Mouse (Mus musculus): ENCODE data around the gene Rimkla. TPM values are rescaled to one million over a fixed set of nuclear protein-coding genes. Genes with fewer than 3 reads are reported as not detected.

Rimkla gene
- total and polyA plus RNA-seq, 2 experiments from 2014 or later, result 23.1 to 39.8 TPM

GRCm38 (mm10) chr4:119462457-119462856 lies 30.0 kb downstream of the Rimkla start:
- H3K9ac ChIP-seq (replicated peaks; ENCODE audit: low read length), result no peak overlapping the region
- DNase-seq (ENCODE audit: low spot score) (no peak), ATAC-seq (no peak)
- peak overlapping the region; percentile 87 for H3K27ac ChIP-seq
- H3K9me3 ChIP-seq (ENCODE audit: low read length), result no peaks in the 10 kb centered on the region
- H3K4me1 ChIP-seq (ENCODE audit: insufficient read depth, low read length), result peaks cover 27% of the 10 kb centered on the region
- H3K4me3 ChIP-seq (ENCODE audit: low read length), result no peak overlapping the region
- H3K4me2 ChIP-seq (ENCODE audit: low read depth, low read length), result no peak overlapping the region
- no peaks in the 10 kb centered on the region for H3K36me3 ChIP-seq (ENCODE audit: insufficient read depth, low read length)
- no peaks in the 10 kb centered on the region for H3K27me3 ChIP-seq (ENCODE audit: insufficient read depth, low read length)
- no peak for TF ChIP-seq CTCF (IDR thresholded peaks at IDR 0.05; ENCODE audit: low read depth)
- WGBS, result 74% methylated on average over 3 of the region's 3 CpGs

GRCm38 (mm10) chr4:119460728-119461141 lies 31.7 kb downstream of the Rimkla start:
- 7% methylated on average over 8 of the region's 8 CpGs for WGBS
- H3K27ac ChIP-seq, result peak overlapping the region; percentile 74
- DNase-seq (ENCODE audit: low spot score) (peak; percentile 90), ATAC-seq (peak; percentile 84)
- no peaks in the 10 kb centered on the region for H3K27me3 ChIP-seq (ENCODE audit: insufficient read depth, low read length)
- peaks cover 27% of the 10 kb centered on the region for H3K4me1 ChIP-seq (ENCODE audit: insufficient read depth, low read length)
- H3K9ac ChIP-seq (replicated peaks; ENCODE audit: low read length), result no peak overlapping the region; the same call in 1 of the 2 replicates
- H3K4me2 ChIP-seq (ENCODE audit: low read depth, low read length), result 0 out of 2 replicates have a peak overlapping the region, but pooled peaks have one; percentile 7
- H3K9me3 ChIP-seq (ENCODE audit: low read length), result no peaks in the 10 kb centered on the region
- H3K4me3 ChIP-seq (ENCODE audit: low read length), result no peak overlapping the region
- H3K36me3 ChIP-seq (ENCODE audit: insufficient read depth, low read length), result no peaks in the 10 kb centered on the region
- TF ChIP-seq CTCF (IDR thresholded peaks at IDR 0.05; ENCODE audit: low read depth), result no peak

GRCm38 (mm10) chr4:119460296-119460695 lies 32.1 kb downstream of the Rimkla start:
- H3K9ac ChIP-seq (replicated peaks; ENCODE audit: low read length), result no peak overlapping the region

DNA sequence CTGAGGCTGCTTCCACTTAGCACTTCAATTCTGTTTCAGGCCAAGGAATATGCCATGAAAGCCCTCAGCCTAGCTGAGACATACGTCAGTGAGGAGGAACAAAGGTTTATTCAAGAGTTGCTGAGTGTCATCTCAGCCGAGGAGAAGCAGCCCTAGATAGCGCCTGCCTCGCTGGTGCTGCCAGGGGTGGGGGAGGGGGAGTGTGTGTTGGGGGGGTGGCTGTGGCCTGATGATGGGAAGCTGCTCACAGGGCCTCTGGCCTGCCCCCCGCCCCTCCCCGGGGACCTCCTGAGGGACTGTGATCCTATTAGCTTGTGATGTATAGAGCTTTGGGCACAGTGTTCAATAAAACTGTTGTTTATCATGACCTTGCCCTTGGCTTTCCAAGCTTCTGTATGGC lies 38.9 kb downstream of the Rimkla start:
- DNase-seq (ENCODE audit: low spot score), result peak; percentile 18
- H3K4me3 ChIP-seq (ENCODE audit: low read length), result no peak overlapping the region
- WGBS, result 15% methylated on average over 6 of the region's 6 CpGs
- no peaks in the 10 kb centered on the region for H3K27me3 ChIP-seq (ENCODE audit: insufficient read depth, low read length)
- H3K9me3 ChIP-seq (ENCODE audit: low read length), result no peaks in the 10 kb centered on the region
- H3K9ac ChIP-seq (replicated peaks; ENCODE audit: low read length), result no peak overlapping the region
- H3K4me2 ChIP-seq (ENCODE audit: low read depth, low read length), result no peak overlapping the region
- no peak for TF ChIP-seq CTCF (IDR thresholded peaks at IDR 0.05; ENCODE audit: low read depth)
- H3K4me1 ChIP-seq (ENCODE audit: insufficient read depth, low read length), result 0 out of 2 replicates have a peak, but pooled peaks cover 5% of the 10 kb centered on the region
- H3K36me3 ChIP-seq (ENCODE audit: insufficient read depth, low read length), result no peaks in the 10 kb centered on the region
- H3K27ac ChIP-seq, result peak overlapping the region; percentile 20; the same call in 1 of the 2 replicates
- ATAC-seq, result peak; percentile 65

More at GRCm38 (mm10) chr4:119460296-119460695, 32.1 kb downstream of the Rimkla start:
- H3K4me3 ChIP-seq (ENCODE audit: low read length), result no peak overlapping the region
- H3K9me3 ChIP-seq (ENCODE audit: low read length), result no peaks in the 10 kb centered on the region
- peak; percentile 75 for TF ChIP-seq CTCF (IDR thresholded peaks at IDR 0.05; ENCODE audit: low read depth)
- H3K27me3 ChIP-seq (ENCODE audit: insufficient read depth, low read length), result no peaks in the 10 kb centered on the region
- H3K4me2 ChIP-seq (ENCODE audit: low read depth, low read length), result 0 out of 2 replicates have a peak overlapping the region, but pooled peaks have one; percentile 7
- H3K36me3 ChIP-seq (ENCODE audit: insufficient read depth, low read length), result no peaks in the 10 kb centered on the region
- 48% methylated on average over 5 of the region's 5 CpGs for WGBS
- peak; percentile 4; the same call in 1 of the 2 replicates for ATAC-seq
- peaks cover 27% of the 10 kb centered on the region for H3K4me1 ChIP-seq (ENCODE audit: insufficient read depth, low read length)
- peak overlapping the region; percentile 74 for H3K27ac ChIP-seq
- peak; percentile 74 for DNase-seq (ENCODE audit: low spot score)

DNA sequence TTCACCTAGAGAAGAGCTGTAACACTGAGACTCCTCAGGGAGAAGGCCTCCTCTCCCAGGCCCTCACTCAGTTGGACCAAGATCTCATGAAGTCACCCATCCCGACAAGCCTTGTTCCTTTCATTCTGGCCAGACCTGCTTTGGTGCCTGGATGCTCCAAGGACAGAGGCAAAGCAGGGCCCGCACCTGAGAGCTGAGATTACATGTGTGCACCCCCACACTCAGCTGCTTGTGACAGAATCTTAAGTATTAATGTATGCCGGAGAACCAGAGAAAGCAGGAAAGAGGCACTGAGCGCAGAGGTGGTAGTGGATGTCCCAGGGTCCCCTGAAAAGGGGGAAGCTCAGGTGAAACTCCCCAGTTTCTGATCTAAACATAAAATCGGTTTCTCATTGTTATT lies 39.3 kb downstream of the Rimkla start:
- no peaks in the 10 kb centered on the region for H3K9me3 ChIP-seq (ENCODE audit: low read length)
- 69% methylated on average over 5 of the region's 5 CpGs for WGBS
- DNase-seq (ENCODE audit: low spot score) (no peak), ATAC-seq (peak; percentile 55)
- 0 out of 2 replicates have a peak, but pooled peaks cover 5% of the 10 kb centered on the region for H3K4me1 ChIP-seq (ENCODE audit: insufficient read depth, low read length)
- no peak overlapping the region for H3K4me3 ChIP-seq (ENCODE audit: low read length)
- H3K27ac ChIP-seq, result peak overlapping the region; percentile 20; the same call in 1 of the 2 replicates
- no peak overlapping the region for H3K4me2 ChIP-seq (ENCODE audit: low read depth, low read length)
- H3K27me3 ChIP-seq (ENCODE audit: insufficient read depth, low read length), result no peaks in the 10 kb centered on the region
- TF ChIP-seq CTCF (IDR thresholded peaks at IDR 0.05; ENCODE audit: low read depth), result no peak
- no peak overlapping the region for H3K9ac ChIP-seq (replicated peaks; ENCODE audit: low read length)
- no peaks in the 10 kb centered on the region for H3K36me3 ChIP-seq (ENCODE audit: insufficient read depth, low read length)

- WGBS, result 73% methylated on average over 7 of the region's 7 CpGs
These were observed 42.0 kb downstream of the Rimkla start for GRCm38 (mm10) chr4:119450436-119450835.

GRCm38 (mm10) chr4:119447786-119448185 lies 44.6 kb downstream of the Rimkla start:
- H3K9me3 ChIP-seq (ENCODE audit: low read length), result no peaks in the 10 kb centered on the region
- ATAC-seq (no peak), DNase-seq (ENCODE audit: low spot score) (no peak)
- H3K4me1 ChIP-seq (ENCODE audit: insufficient read depth, low read length), result no peaks in the 10 kb centered on the region
- no peak overlapping the region for H3K4me3 ChIP-seq (ENCODE audit: low read length)
- H3K9ac ChIP-seq (replicated peaks; ENCODE audit: low read length), result no peak overlapping the region
- no peak overlapping the region for H3K4me2 ChIP-seq (ENCODE audit: low read depth, low read length)
- no peak overlapping the region for H3K27ac ChIP-seq
- no peak for TF ChIP-seq CTCF (IDR thresholded peaks at IDR 0.05; ENCODE audit: low read depth)
- WGBS, result 80% methylated on average over 3 of the region's 3 CpGs
- no peaks in the 10 kb centered on the region for H3K27me3 ChIP-seq (ENCODE audit: insufficient read depth, low read length)
- H3K36me3 ChIP-seq (ENCODE audit: insufficient read depth, low read length), result no peaks in the 10 kb centered on the region

More at GRCm38 (mm10) chr4:119450436-119450835, 42.0 kb downstream of the Rimkla start:
- 0 out of 2 replicates have a peak, but pooled peaks cover 5% of the 10 kb centered on the region for H3K4me1 ChIP-seq (ENCODE audit: insufficient read depth, low read length)
- no peak overlapping the region for H3K9ac ChIP-seq (replicated peaks; ENCODE audit: low read length)
- H3K36me3 ChIP-seq (ENCODE audit: insufficient read depth, low read length), result no peaks in the 10 kb centered on the region
- TF ChIP-seq CTCF (IDR thresholded peaks at IDR 0.05; ENCODE audit: low read depth), result no peak
- H3K27ac ChIP-seq, result no peak overlapping the region
- H3K4me2 ChIP-seq (ENCODE audit: low read depth, low read length), result no peak overlapping the region
- ATAC-seq (no peak), DNase-seq (ENCODE audit: low spot score) (no peak)
- no peaks in the 10 kb centered on the region for H3K9me3 ChIP-seq (ENCODE audit: low read length)
- no peak overlapping the region for H3K4me3 ChIP-seq (ENCODE audit: low read length)
- H3K27me3 ChIP-seq (ENCODE audit: insufficient read depth, low read length), result no peaks in the 10 kb centered on the region

Data from hindbrain, postnatal 0 days (tissue).